Mouse (Mus musculus): ENCODE data around the gene Ermp1.

Gene Ermp1

GRCm38 (mm10) chr19:29661974-29662580, 13.9 kb upstream of the Ermp1 start:
- DNase-seq (ENCODE audit: low read depth): no peak

GRCm38 (mm10) chr19:29660835-29661764, 12.9 kb upstream of the Ermp1 start:
- no peak for DNase-seq (ENCODE audit: low read depth)

- DNase-seq (ENCODE audit: low read depth): peak; percentile 28
Measured at GRCm38 (mm10) chr19:29659705-29660104, 11.5 kb upstream of the Ermp1 start.

DNA sequence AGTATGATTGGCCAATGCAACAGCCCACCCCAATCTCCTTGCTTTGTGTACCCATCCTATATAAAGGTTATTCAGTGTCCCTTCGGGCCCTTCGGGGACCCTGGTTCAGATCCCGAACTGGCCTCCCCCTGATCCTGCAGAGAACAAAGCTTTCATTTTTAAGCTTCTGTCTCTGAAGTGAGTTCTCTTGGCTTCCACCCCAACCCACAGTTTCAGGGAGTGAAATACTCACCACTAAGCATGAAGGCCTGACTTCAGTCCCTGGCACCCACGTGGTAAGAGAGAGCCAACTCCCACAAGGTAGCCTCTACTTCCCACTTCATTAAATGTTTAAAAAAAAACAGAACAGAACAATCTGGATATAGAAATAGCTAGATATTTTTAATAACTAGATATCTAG, 10.6 kb upstream of the Ermp1 start:
- no peak for DNase-seq (ENCODE audit: low read depth)

DNA sequence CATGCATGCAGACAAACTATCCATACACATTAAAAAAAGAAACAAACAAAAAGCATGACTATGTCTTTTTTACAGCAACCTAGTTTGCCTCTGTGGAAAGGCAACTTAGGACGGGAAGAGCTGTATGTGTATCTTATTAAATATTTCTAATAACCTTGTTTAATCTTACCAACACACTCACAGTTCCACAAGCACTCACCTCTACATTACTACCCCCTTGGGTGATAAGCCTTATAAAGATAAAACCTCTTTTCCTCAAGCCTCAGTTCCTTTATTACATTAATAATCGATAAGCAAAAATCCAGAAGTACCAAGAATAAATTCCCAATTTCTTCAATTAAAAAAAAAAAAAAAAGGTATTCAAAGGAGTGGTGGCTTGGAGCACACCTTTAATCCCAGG, 9.3 kb upstream of the Ermp1 start:
- no peak for DNase-seq (ENCODE audit: low read depth)

GRCm38 (mm10) chr19:29657033-29657432, 8.8 kb upstream of the Ermp1 start:
- no peak for DNase-seq (ENCODE audit: low read depth)

DNA sequence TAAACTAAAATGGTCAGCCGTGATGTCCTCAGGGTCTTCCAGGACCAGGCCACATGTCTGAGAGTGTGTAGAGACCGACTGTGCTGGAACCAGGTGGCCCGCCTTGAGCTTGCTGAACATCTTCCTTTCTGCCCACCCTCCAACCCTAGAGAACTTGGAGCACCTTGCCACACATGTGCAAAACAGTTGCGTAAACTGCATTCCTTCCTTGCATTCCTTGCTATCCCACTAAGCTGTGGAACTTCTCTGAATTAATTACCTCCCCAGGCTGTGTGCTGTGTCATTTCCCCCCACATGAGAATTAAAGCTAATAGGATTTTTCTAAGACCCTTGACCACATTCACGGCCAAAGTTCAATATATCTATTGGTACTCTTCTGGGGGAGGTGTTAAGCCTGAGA, 8.4 kb upstream of the Ermp1 start:
- DNase-seq (ENCODE audit: low read depth): no peak

- no peak for DNase-seq (ENCODE audit: low read depth)
Measured at GRCm38 (mm10) chr19:29656029-29656428, 7.8 kb upstream of the Ermp1 start.

DNA sequence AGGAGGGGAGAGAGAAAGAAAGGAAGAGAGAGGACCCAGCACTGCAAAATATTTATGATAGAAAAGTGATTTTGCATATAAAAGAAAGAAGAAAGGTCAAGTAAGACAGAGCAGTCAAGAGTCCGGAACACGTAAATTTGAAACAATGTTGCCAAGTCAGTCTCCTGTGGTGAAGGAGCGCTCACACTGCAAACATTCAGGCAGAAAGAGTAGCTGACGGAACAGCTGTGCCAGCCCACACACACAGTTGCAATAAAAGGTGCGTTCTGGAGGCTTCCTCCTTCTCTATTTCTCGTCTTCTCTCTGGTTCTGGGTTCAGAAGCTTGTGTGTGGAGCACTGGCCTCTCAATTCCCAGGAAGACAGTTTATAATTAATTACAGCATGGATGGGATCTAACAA, 6.9 kb upstream of the Ermp1 start:
- no peak for DNase-seq (ENCODE audit: low read depth)

GRCm38 (mm10) chr19:29653768-29654265, 5.6 kb upstream of the Ermp1 start:
- no peak for DNase-seq (ENCODE audit: low read depth)

GRCm38 (mm10) chr19:29649683-29650082, 1.5 kb upstream of the Ermp1 start:
- no peak for DNase-seq (ENCODE audit: low read depth)

GRCm38 (mm10) chr19:29648550-29648914, 317 bp upstream of the Ermp1 start:
- no peak for DNase-seq (ENCODE audit: low read depth)

GRCm38 (mm10) chr19:29644747-29645146, 3.5 kb downstream of the Ermp1 start:
- DNase-seq (ENCODE audit: low read depth): peak; percentile 37

DNA sequence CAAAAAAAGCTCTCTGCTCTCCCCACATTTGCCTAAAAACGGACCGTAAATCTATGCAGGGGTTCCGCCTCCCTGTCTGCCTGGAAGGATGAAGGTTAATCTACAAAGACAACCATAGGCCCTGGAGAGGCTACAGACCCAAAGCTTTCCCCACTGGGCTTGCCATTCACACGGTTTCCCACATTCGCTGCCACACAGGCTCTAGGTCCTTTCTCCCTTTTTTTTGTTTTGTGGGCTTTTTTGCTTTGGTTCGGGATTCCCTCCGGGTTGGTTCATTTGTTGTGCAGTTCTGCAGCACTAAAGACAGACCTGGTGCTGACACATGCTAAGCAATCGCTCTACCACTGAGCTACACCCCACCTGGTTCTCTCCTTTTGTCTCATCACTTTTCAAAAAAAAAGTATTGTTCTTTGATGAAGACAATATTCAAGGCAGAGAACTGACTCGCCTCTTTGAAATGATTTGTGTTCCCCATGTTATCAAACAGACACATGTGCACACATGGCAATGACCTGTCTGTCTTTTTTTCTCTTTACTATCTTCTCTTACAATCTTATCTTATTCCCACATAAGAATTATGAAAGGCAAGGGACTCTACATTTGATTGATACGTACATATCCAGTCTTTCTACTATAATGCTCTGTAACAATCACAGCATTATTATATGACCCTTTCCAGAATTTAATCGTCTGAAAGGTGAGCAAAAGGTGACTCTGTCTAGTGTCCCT, 4.9 kb downstream of the Ermp1 start:
- DNase-seq (ENCODE audit: low read depth): no peak

DNA sequence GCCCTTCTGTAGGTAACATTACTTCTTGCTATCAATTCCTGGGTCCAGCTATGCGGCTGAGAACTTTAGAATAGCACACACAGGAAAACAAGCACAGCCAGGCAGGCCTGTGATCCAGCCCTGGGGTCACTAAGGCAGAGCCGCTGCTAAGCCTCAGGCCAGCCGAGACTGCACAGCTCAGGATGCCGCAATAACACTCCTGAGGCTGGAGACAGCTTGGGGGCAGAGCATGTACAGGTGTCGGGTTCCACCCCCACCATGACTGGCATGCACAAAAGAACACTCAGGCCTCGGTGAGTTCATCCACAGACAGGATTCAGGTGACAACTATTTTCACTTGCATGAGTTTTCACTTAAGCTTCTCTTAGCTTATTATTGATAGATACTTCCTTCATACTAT, 6.0 kb downstream of the Ermp1 start:
- no peak for DNase-seq (ENCODE audit: low read depth)

DNA sequence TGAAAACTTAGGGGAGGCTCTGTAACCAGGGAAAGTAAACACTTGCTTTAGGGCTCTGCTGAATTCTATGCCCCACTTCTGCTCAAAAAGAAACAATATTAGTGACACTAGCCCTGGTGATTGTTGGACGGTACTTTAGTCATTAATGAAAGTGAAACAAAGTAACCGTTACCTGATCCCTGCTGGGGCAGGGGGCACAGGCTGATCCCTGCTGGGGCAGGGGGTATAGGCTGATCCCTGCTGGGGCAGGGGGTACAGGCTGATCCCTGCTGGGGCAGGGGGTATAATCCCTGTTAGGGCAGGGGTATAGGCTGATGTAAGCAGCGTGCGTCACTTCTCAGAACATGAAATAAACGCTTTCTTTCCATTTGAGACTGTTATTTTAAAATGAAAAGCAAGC, 6.7 kb downstream of the Ermp1 start:
- no peak for DNase-seq (ENCODE audit: low read depth)

GRCm38 (mm10) chr19:29641055-29641454, 7.2 kb downstream of the Ermp1 start:
- DNase-seq (ENCODE audit: low read depth): peak; percentile 81

DNA sequence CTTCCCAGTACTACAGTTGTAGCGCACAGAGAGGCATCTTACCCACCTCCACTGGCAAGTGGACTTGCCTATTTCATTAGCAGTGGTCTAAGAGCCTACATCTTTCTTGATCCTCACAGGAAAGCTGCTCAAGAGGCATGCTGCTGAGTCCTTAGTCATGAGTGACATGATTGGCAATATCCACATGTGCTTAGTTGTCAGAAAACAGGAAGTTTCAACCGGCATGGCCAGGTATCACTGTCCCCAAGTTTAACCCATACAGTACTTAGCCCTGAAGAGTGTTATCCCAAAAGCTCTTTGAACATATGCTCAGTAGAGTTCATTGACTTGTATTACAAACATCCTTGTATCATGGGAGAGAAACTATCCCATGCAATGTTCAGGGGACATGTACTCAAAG, 36.1 kb downstream of the Ermp1 start:
- no peak for DNase-seq (ENCODE audit: low read depth)

DNA sequence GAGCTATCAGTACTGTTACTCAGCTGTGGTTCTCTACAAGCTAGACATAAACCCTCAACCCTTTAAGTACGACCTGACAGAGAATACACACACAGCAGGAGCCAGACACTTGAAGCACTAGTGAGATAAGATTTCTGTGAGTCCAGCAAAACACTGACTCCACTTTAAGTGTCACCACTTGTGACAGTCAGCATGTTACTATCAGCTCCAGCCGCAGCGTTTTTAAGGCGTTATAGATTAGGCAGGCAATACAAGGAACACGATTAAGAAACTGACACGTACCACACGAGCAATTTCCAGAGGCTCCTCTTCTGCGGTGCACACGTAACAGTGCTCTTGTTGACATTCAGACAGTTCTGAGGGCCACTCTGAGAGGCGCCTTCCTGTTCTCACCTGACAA, 37.3 kb downstream of the Ermp1 start:
- no peak for DNase-seq (ENCODE audit: low read depth)

GRCm38 (mm10) chr19:29608212-29608611, 40.0 kb downstream of the Ermp1 start:
- no peak for DNase-seq (ENCODE audit: low read depth)

DNA sequence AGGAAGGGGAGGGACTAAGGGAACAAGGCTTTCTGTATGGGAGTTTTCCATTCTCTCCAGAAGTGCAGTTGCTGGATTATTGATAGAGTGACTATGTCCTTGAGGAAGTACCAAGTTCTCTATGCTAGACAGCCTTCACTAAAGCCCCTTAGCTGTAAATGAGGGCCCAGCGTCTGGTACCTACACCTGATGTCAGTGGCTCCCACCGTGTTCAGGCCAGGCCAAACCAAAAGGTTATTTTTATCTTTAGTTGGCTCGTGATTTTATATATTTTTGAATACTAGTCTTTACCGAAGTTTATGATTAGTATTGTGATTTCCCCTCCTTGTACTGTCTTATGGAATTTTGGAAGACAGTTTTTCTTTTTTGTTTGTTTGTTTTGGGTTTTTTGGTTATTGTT, 40.7 kb downstream of the Ermp1 start:
- DNase-seq (ENCODE audit: low read depth): no peak

- no peak for DNase-seq (ENCODE audit: low read depth)
Measured at GRCm38 (mm10) chr19:29604653-29605052, 43.6 kb downstream of the Ermp1 start.

All from naive thymus-derived CD4-positive, alpha-beta T cell, adult 2 months (primary cell).